Mouse (Mus musculus): ENCODE data around the gene Onecut1.

- TF ChIP-seq EP300 (IDR thresholded peaks at IDR 0.05; ENCODE audit: low read depth) = no peak
- TF ChIP-seq CTCF (IDR thresholded peaks at IDR 0.05; ENCODE audit: low read depth) = no peak
These were observed 32.5 kb upstream of the Onecut1 start for GRCm38 (mm10) chr9:74829206-74829605.
